Mouse (Mus musculus): ENCODE measurements around the gene 1700029I15Rik.

DNA sequence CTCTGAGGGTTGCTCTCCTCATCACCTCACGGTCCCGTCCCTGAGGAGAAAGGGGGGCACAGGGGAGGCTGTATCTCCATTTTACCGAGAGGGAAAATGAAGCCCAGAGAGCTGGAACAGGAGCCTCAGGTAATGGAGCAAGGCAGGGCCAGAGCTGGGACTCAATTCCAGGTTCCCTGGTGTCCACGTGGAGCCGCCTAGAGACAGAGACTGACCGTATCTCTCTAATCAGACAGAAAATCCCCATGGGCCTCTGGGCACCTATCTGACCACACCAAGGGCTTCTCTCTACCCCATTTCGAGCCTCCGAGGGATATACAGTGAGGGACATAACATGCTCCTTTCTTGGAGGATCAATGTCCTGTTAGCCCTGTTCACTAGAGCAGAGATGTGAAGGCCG, 40.8 kb downstream of the 1700029I15Rik start:
- no peak for TF ChIP-seq CTCF (IDR thresholded peaks at IDR 0.05; ENCODE audit: insufficient read depth, low read length)
- no peak for TF ChIP-seq POLR2A (IDR thresholded peaks at IDR 0.05; ENCODE audit: borderline replicate concordance, extremely low read depth, low read depth, low read length)
